Mouse (Mus musculus) megakaryocyte, embryonic 14.5 days (primary cell): ENCODE results near the gene Atp6v1b1.

Experiments used
- FLI1 ChIP-seq: IDR thresholded peaks from 2 replicates; pipeline ENCODE4 v1.6.1; 2012; ENCODE audit warnings: low read length, inconsistent platforms, mixed read lengths
- GATA1 ChIP-seq: IDR thresholded peaks from 3 replicates; pipeline ENCODE4 v1.6.1; 2012; ENCODE audit warnings: mixed read lengths, low read length, inconsistent platforms, borderline replicate concordance

DNA sequence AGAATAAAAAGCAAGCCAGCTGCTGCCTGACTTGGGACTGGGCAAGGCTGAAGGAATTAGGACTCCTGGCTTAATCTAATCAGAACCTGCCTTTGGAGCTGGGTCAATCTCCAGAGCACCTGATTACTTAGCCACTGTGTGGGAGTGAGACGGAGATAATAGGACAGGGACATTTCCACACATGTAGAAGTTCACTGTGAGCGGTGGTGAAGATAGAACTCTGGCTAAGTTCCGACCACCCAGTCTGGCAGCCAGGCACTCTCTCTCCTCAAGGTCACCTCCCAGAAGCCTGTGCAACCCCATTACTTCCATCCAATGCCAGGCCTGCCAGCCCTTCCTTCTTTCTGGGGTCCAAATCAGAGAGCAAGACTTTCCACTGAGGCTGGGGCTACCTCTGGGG is 24.2 kb downstream of the Atp6v1b1 start:
- no peak for TF ChIP-seq GATA1
- TF ChIP-seq FLI1, result no peak
